9 mouse cellular contexts compared by ENCODE assay signal in the genomic region with DNA sequence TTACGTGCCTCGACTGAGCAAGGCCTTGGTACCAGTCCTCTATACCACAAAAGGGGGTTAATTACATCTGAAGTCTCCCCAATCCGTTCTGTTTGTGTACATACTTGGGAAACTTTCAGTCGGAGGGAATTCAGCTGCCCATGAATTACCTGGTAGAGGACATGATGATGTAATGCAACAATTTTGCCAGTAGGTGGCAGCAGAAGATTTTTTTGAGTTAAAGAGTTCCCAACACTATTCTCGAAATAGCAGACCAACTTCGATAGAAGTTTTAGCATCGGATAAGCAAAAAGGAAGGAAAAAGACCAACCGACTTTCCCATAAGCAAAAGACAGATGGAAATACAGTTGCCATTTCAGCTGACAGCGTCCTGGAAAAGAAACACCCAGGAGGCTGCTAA.
DNase-seq lines count a peak whose midpoint lies in the region; ATAC-seq and TF ChIP-seq lines count a peak whose summit lies in the region.
"Had no signal": no experiment of that assay in that cellular context is flagged by ENCODE, and none has a peak within 500 bp of the region (broad histone marks: within the 10 kb centered on the region; RNA-seq: fewer than 3 reads in every experiment).

No protein-coding gene starts in this region.

- WGBS in intestine, embryonic 14.5 days = 18% methylated on average over 9 of the region's 9 CpGs
- 16% methylated on average over 9 of the region's 9 CpGs for WGBS in intestine, embryonic 16.5 days
- WGBS in midbrain, postnatal 0 days = 17% methylated on average over 9 of the region's 9 CpGs

- H3K36me3 ChIP-seq in intestine, embryonic 14.5 days (ENCODE audit: control insufficient read depth, insufficient read depth, low read length) = no peaks in the 10 kb centered on the region
- no peaks in the 10 kb centered on the region for H3K36me3 ChIP-seq in intestine, embryonic 16.5 days (ENCODE audit: control insufficient read depth, insufficient read depth, low read length)
- no peaks in the 10 kb centered on the region for H3K36me3 ChIP-seq in C2C12 (ENCODE audit: control insufficient read depth, insufficient read depth)
- no peaks in the 10 kb centered on the region for H3K36me3 ChIP-seq in midbrain, postnatal 0 days (ENCODE audit: insufficient read depth, low read length)
- H3K36me3 ChIP-seq: embryonic facial prominence, embryonic 15.5 days had no signal

- no peaks in the 10 kb centered on the region for H3K79me2 ChIP-seq in C2C12 (ENCODE audit: control insufficient read depth, insufficient read depth)

- no peaks in the 10 kb centered on the region for H3K4me1 ChIP-seq in intestine, embryonic 14.5 days (replicated peaks; ENCODE audit: control insufficient read depth, insufficient read depth, low read length)
- no peaks in the 10 kb centered on the region for H3K4me1 ChIP-seq in intestine, embryonic 16.5 days (ENCODE audit: control insufficient read depth, insufficient read depth, low read length)
- H3K4me1 ChIP-seq in midbrain, postnatal 0 days (ENCODE audit: insufficient read depth, low read length) = no peaks in the 10 kb centered on the region
- H3K4me1 ChIP-seq: embryonic facial prominence, embryonic 15.5 days had no signal

- H3K9me3 ChIP-seq in intestine, embryonic 14.5 days (ENCODE audit: control insufficient read depth, low read length) = no peaks in the 10 kb centered on the region
- no peaks in the 10 kb centered on the region for H3K9me3 ChIP-seq in intestine, embryonic 16.5 days (ENCODE audit: control insufficient read depth, low read length)
- no peaks in the 10 kb centered on the region for H3K9me3 ChIP-seq in midbrain, postnatal 0 days (ENCODE audit: low read length)
- H3K9me3 ChIP-seq: embryonic facial prominence, embryonic 15.5 days had no signal

- ATAC-seq in intestine, embryonic 14.5 days (replicated peaks; ENCODE audit: low FRiP score, low TSS enrichment, low read depth) = no peak
- no peak for ATAC-seq in intestine, embryonic 16.5 days
- ATAC-seq in midbrain, postnatal 0 days (ENCODE audit: low FRiP score) = no peak

- H3ac ChIP-seq in C2C12 (ENCODE audit: control insufficient read depth, insufficient read length, low read depth) = no peak overlapping the region

- no peak overlapping the region for H3K9ac ChIP-seq in intestine, embryonic 14.5 days (ENCODE audit: low read length)
- H3K9ac ChIP-seq in intestine, embryonic 16.5 days (ENCODE audit: low read depth, low read length) = no peak overlapping the region
- no peak overlapping the region for H3K9ac ChIP-seq in midbrain, postnatal 0 days (replicated peaks; ENCODE audit: low read length, poor library complexity, severe bottlenecking)
- H3K9ac ChIP-seq: embryonic facial prominence, embryonic 15.5 days had no signal

- H3K4me3 ChIP-seq in intestine, embryonic 14.5 days (ENCODE audit: low read depth, low read length) = no peak overlapping the region
- H3K4me3 ChIP-seq in intestine, embryonic 16.5 days (ENCODE audit: low read length) = no peak overlapping the region
- no peak overlapping the region for H3K4me3 ChIP-seq in C2C12 (ENCODE audit: insufficient read depth, poor library complexity, severe bottlenecking)
- no peak overlapping the region for H3K4me3 ChIP-seq in midbrain, postnatal 0 days (ENCODE audit: low read depth, low read length)
- H3K4me3 ChIP-seq: embryonic facial prominence, embryonic 15.5 days had no signal

- peak; percentile 65 for DNase-seq in intestine, embryonic 14.5 days (ENCODE audit: low spot score)
- DNase-seq in T-cell, adult 2 months (ENCODE audit: low spot score) = peak; percentile 46
- peak; percentile 64 for DNase-seq in embryo, embryonic 9.5 days (ENCODE audit: extremely low spot score)
- peak; percentile 41 to 75 for DNase-seq in kidney, postnatal 25 days
- peak; percentile 84 for DNase-seq in midbrain, postnatal 0 days (ENCODE audit: low spot score)
- DNase-seq in ovary, postnatal 10 days (ENCODE audit: low spot score) = no peak

- no peak for TF ChIP-seq CTCF in C2C12 (IDR thresholded peaks at IDR 0.05; ENCODE audit: control insufficient read depth, insufficient read depth, insufficient read length)
- peak; percentile 89 for TF ChIP-seq CTCF in midbrain, postnatal 0 days (IDR thresholded peaks at IDR 0.05)

- H3K27me3 ChIP-seq in intestine, embryonic 14.5 days (replicated peaks; ENCODE audit: control insufficient read depth, insufficient read depth, low read length) = peaks cover 4% of the 10 kb centered on the region; the same call in 1 of the 2 replicates
- H3K27me3 ChIP-seq in intestine, embryonic 16.5 days (replicated peaks; ENCODE audit: control insufficient read depth, insufficient read depth, low read length) = peaks cover 2% of the 10 kb centered on the region; the same call in 1 of the 2 replicates
- peaks cover 38% of the 10 kb centered on the region for H3K27me3 ChIP-seq in C2C12 (ENCODE audit: control insufficient read depth, insufficient read depth, insufficient read length)
- peaks cover 12% of the 10 kb centered on the region for H3K27me3 ChIP-seq in midbrain, postnatal 0 days (ENCODE audit: insufficient read depth, low read length)
- H3K27me3 ChIP-seq: embryonic facial prominence, embryonic 15.5 days had no signal

- H3K79me3 ChIP-seq in C2C12 (ENCODE audit: low read depth) = no peaks in the 10 kb centered on the region

- H3K4me2 ChIP-seq in intestine, embryonic 14.5 days (ENCODE audit: low read length) = no peak overlapping the region
- H3K4me2 ChIP-seq in intestine, embryonic 16.5 days (ENCODE audit: low read depth, low read length) = no peak overlapping the region
- no peak overlapping the region for H3K4me2 ChIP-seq in midbrain, postnatal 0 days (ENCODE audit: low read depth, low read length, poor library complexity, severe bottlenecking)
- H3K4me2 ChIP-seq: embryonic facial prominence, embryonic 15.5 days had no signal

- H3K27ac ChIP-seq in intestine, embryonic 14.5 days (ENCODE audit: low read depth) = no peak overlapping the region
- H3K27ac ChIP-seq in intestine, embryonic 16.5 days (ENCODE audit: low read length) = no peak overlapping the region
- H3K27ac ChIP-seq in midbrain, postnatal 0 days (ENCODE audit: low read depth, low read length) = no peak overlapping the region
- H3K27ac ChIP-seq: embryonic facial prominence, embryonic 15.5 days had no signal

TF ChIP-seq in C2C12, 6 proteins besides CTCF, POLR2A, EP300 and RAD21:
- TF ChIP-seq MYOG (IDR thresholded peaks at IDR 0.05; ENCODE audit: control insufficient read depth, extremely low read depth, insufficient read length) = no peak
- peak; percentile 30 for TF ChIP-seq CEBPB (IDR thresholded peaks at IDR 0.05; ENCODE audit: low read depth)
